Comparison of ENCODE assay signal across 8 mouse cellular contexts in the genomic region with DNA sequence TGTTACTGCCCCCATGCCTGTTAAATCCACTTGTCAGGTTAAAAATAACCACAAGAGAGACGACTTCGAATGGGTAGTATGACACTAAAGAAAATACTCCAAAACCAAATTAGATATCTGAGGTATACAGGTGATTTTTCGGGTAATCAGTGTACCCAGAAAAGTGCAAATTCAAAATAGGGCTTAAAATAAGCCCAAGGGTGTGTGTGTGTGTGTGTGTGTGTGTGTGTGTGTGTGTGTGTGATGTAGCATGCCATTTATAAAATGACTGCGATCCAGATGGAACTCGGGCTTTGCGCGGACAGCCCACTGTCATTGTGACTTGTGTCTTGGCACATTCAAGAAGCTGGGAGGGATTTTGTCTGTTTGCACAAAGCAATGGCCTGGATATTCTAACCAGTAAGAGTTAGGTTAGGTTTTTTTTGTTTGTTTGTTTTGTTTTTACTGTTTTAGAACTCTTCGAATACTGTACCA. TPM values are rescaled to one million over a fixed set of nuclear protein-coding genes. Genes with fewer than 3 reads are reported as not detected.
A peak's percentile ranks its signal among the peaks of the same experiment; 100 is the strongest.
DNase-seq lines count a peak whose midpoint lies in the region; ATAC-seq and TF ChIP-seq lines count a peak whose summit lies in the region.

No protein-coding gene starts in this region.

- no peak for ATAC-seq in liver, embryonic 12.5 days
- no peak for ATAC-seq in frontal cortex, adult (ENCODE audit: low TSS enrichment)

- peaks cover 18% of the 10 kb centered on the region for H3K4me1 ChIP-seq in hindbrain, embryonic 10.5 days (replicated peaks)
- peaks cover 43% of the 10 kb centered on the region for H3K4me1 ChIP-seq in liver, embryonic 12.5 days
- peaks cover 9% of the 10 kb centered on the region; the same call in 1 of the 2 replicates for H3K4me1 ChIP-seq in olfactory bulb, adult 2 months (ENCODE audit: control insufficient read depth, insufficient read depth, low read length)

- peak overlapping the region; percentile 85 for H3K4me2 ChIP-seq in liver, embryonic 12.5 days

- peak; percentile 43 to 46 for DNase-seq in adrenal gland, postnatal 36 days
- no peak for DNase-seq in adrenal gland, adult 18-20 months (ENCODE audit: low spot score in 2 of 2)
- peak; percentile 35 for DNase-seq in 3T3-L1 (ENCODE audit: low read depth, low spot score)
- DNase-seq in embryo, embryonic 10 days (ENCODE audit: low spot score) = peak; percentile 31
- DNase-seq in hindbrain, embryonic 10.5 days (ENCODE audit: low spot score) = peak; percentile 6

- H3K9me3 ChIP-seq in hindbrain, embryonic 10.5 days = no peaks in the 10 kb centered on the region
- no peaks in the 10 kb centered on the region for H3K9me3 ChIP-seq in liver, embryonic 12.5 days (replicated peaks)

- peak overlapping the region; percentile 95 for H3K4me3 ChIP-seq in hindbrain, embryonic 10.5 days
- peak overlapping the region; percentile 97 for H3K4me3 ChIP-seq in liver, embryonic 12.5 days
- H3K4me3 ChIP-seq in olfactory bulb, adult 2 months (ENCODE audit: insufficient read depth, low read depth, low read length) = peak overlapping the region; percentile 87

- H3K27me3 ChIP-seq in hindbrain, embryonic 10.5 days (ENCODE audit: insufficient read depth, poor library complexity, severe bottlenecking) = no peaks in the 10 kb centered on the region
- H3K27me3 ChIP-seq in liver, embryonic 12.5 days (replicated peaks) = no peaks in the 10 kb centered on the region

- 15% methylated on average over 8 of the region's 8 CpGs for WGBS in hindbrain, embryonic 10.5 days
- WGBS in liver, embryonic 12.5 days (ENCODE audit: insufficient replicate concordance) = 6% methylated on average over 8 of the region's 8 CpGs
- WGBS in olfactory bulb, adult 2 months = 2% methylated on average over 8 of the region's 8 CpGs

- no peak for TF ChIP-seq CTCF in olfactory bulb, adult 2 months (IDR thresholded peaks at IDR 0.05; ENCODE audit: insufficient read depth, low read depth, low read length)

- peaks cover 9% of the 10 kb centered on the region; the same call in 1 of the 2 replicates for H3K36me3 ChIP-seq in hindbrain, embryonic 10.5 days
- peaks cover 12% of the 10 kb centered on the region for H3K36me3 ChIP-seq in liver, embryonic 12.5 days

- H3K27ac ChIP-seq in hindbrain, embryonic 10.5 days = peak overlapping the region; percentile 97
- peak overlapping the region; percentile 96 for H3K27ac ChIP-seq in liver, embryonic 12.5 days
- H3K27ac ChIP-seq in olfactory bulb, adult 2 months (ENCODE audit: insufficient read depth, low read depth, low read length) = 0 out of 2 replicates have a peak overlapping the region, but pooled peaks have one; percentile 6

- TF ChIP-seq POLR2A in olfactory bulb, adult 2 months (IDR thresholded peaks at IDR 0.05; ENCODE audit: insufficient read depth, low read depth, low read length) = no peak

- H3K9ac ChIP-seq in liver, embryonic 12.5 days = peak overlapping the region; percentile 95

RNA-seq across cellular contexts. Expression of gene Stard7, which starts 1.1 kb away (rescaled TPM):
- 100 to 1,000 TPM; 104 to 112 TPM for total RNA-seq in adrenal gland, postnatal 36 days (2021)
- 100 to 1,000 TPM in 1 of 2 experiments, 10 to 100 TPM in 1; 81.9 to 100 TPM for total RNA-seq in adrenal gland, adult 18-20 months (2021)
- 73.6 and 78.7 TPM in 2 replicates for polyA plus RNA-seq in hindbrain, embryonic 10.5 days (2016; fragmentation: Nextera tagmentation; extraction: Ambion mirVana)
- polyA plus RNA-seq in liver, embryonic 12.5 days (2016; fragmentation: Nextera tagmentation; extraction: Ambion mirVana) = 78.4 and 78.5 TPM in 2 replicates
- 1,047 TPM in 1 of 2 replicates, not detected in the other for polyA plus RNA-seq in olfactory bulb, adult 2 months (2012; ENCODE audit: insufficient read depth, insufficient read length, low replicate concordance, missing spikeins)

RNA-seq across cellular contexts. Expression of gene Tmem127, which starts 23.4 kb away (rescaled TPM):
- 10 to 100 TPM; 69.4 to 93.4 TPM for total RNA-seq in adrenal gland, postnatal 36 days (2021)
- total RNA-seq in adrenal gland, adult 18-20 months (2021) = 10 to 100 TPM; 71.4 to 80.8 TPM
- polyA plus RNA-seq in hindbrain, embryonic 10.5 days (2016; fragmentation: Nextera tagmentation; extraction: Ambion mirVana) = 26.5 and 27.3 TPM in 2 replicates
- polyA plus RNA-seq in liver, embryonic 12.5 days (2016; fragmentation: Nextera tagmentation; extraction: Ambion mirVana) = 16.0 and 16.4 TPM in 2 replicates
- polyA plus RNA-seq in olfactory bulb, adult 2 months (2012; ENCODE audit: insufficient read depth, insufficient read length, low replicate concordance, missing spikeins) = not detected in 2 replicates

RNA-seq across cellular contexts. Expression of gene Ciao1, which starts 23.5 kb away (rescaled TPM):
- total RNA-seq in adrenal gland, postnatal 36 days (2021) = 100 to 1,000 TPM; 113 to 147 TPM
- 100 to 1,000 TPM in 1 of 2 experiments, 10 to 100 TPM in 1; 92.7 to 103 TPM for total RNA-seq in adrenal gland, adult 18-20 months (2021)
- 53.2 and 55.4 TPM in 2 replicates for polyA plus RNA-seq in hindbrain, embryonic 10.5 days (2016; fragmentation: Nextera tagmentation; extraction: Ambion mirVana)
- 45.0 and 49.7 TPM in 2 replicates for polyA plus RNA-seq in liver, embryonic 12.5 days (2016; fragmentation: Nextera tagmentation; extraction: Ambion mirVana)
- polyA plus RNA-seq in olfactory bulb, adult 2 months (2012; ENCODE audit: insufficient read depth, insufficient read length, low replicate concordance, missing spikeins) = not detected in 2 replicates

Comparison
In these comparisons a context has a peak if more than half of its experiments do, and no peak if none do; other contexts are left out.
1. DNase-seq: peak in adrenal gland, postnatal 36 days (2 of 2), 3T3-L1 (single experiment), embryo, embryonic 10 days (single experiment) and hindbrain, embryonic 10.5 days (single experiment); none in adrenal gland, adult 18-20 months (0 of 2).
2. H3K27ac ChIP-seq: peak in every context shown above with its lines; median percentile 97 in hindbrain, embryonic 10.5 days; 96 in liver, embryonic 12.5 days; 6 in olfactory bulb, adult 2 months.
3. RNA of gene Ciao1, which starts 23.5 kb away (polyA plus RNA-seq): 53.2 to 55.4 TPM in hindbrain, embryonic 10.5 days and 45.0 to 49.7 TPM in liver, embryonic 12.5 days; not detected in olfactory bulb, adult 2 months; every median in the first group is over 10 times any median in the second.
4. Peak in every context shown above with its lines, with median percentiles within 50 percentile points of each other: H3K4me3 ChIP-seq.